Mouse (Mus musculus): ENCODE results near the gene Nrde2.

DNA sequence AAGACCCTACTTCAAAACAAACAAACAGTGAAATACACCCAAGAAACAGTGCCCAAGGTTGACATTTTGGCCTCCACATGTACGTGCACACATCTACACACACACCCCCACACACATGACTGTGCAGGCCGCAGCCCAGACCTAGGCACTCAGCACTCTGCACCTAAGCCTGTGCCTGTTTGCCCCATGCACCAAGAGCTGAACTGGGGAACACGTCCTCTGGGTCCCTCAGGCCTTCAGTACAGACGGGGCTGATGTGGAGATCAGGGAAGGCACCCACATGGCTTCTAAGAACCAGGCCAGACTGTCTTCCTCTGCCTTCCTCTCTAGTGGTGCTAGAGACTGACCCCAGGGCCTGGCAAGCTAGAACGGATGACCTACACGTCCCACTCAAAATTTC, 30.9 kb downstream of the Nrde2 start:
- TF ChIP-seq GATA1 (IDR thresholded peaks at IDR 0.05; ENCODE audit: borderline replicate concordance, low read length) (no peak), FLI1 (IDR thresholded peaks at IDR 0.05; ENCODE audit: low read length) (no peak)

Measured in megakaryocyte, embryonic 14.5 days (primary cell).